Mouse (Mus musculus) right cerebral cortex, postnatal 25 days (tissue): ENCODE results near the gene Gphb5.

Experiments used
- DNase-seq: peaks from one replicate; pipeline ENCODE4 v3.0.0; 2022

Gene Gphb5

DNA sequence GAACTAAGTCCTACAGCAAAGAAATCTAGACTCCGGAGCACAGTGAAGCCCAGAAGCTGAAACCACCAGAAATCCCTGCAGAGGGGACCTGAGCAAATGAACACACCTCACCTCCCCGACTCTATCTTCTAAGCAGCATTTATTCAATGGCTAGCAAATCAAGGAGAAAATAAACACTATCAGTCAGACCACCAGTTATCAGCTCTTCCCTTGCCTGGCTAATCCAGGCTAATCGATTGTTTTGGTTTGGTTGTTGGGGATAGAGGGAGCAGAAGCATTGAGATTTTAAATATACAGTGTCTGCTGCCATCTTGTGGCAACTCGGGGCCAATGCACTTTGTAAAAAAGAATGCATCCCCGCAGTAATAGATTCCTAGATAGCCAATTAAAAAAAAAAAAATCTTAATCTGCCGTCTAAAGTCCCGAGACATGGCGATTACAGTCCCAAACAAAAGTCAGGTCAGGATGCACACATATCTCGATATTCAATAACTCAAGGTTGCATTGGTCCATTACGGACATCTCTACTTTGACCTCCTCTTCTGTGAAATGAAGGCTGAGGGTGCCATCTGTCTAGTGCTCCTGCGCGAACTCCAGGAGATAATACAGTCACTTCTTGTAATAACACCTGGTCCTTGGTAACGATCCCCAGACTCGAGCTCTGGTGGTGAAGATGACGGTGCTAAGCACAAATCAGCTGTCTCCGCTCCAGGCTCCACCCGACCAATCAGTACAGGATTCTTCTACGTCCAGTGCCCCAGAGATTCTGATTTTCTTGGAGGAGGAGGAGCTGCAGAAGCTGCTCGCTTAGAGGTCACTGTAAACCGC lies 27.1 kb downstream of the Gphb5 start:
- DNase-seq, result peak; percentile 48

DNA sequence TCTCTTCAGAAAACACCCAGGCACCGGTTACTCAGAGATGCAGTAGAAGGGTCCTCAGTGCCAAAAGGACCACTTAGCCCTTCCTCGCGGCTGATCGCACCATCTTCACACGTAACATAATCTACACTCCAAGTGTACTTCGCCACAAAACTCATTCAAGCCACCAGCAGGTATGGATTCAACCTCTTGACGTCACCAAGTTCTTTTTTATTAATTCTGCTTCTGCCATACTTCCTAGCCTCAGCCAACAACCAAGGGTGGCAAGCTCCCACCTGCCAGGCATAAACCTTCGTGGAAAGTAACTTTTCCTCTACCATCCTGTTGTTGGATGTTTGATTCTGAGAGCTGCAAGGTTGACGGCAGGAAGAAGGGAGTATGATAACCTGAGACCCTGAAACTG lies 28.1 kb downstream of the Gphb5 start:
- no peak for DNase-seq

GRCm38 (mm10) chr12:75387846-75388245 lies 28.7 kb downstream of the Gphb5 start:
- DNase-seq, result no peak

GRCm38 (mm10) chr12:75387156-75387555 lies 29.4 kb downstream of the Gphb5 start:
- DNase-seq, result no peak

- DNase-seq, result no peak
Observed at GRCm38 (mm10) chr12:75386731-75387130, 29.9 kb downstream of the Gphb5 start.

- DNase-seq, result no peak
Observed at GRCm38 (mm10) chr12:75376126-75376525, 40.5 kb downstream of the Gphb5 start.

DNA sequence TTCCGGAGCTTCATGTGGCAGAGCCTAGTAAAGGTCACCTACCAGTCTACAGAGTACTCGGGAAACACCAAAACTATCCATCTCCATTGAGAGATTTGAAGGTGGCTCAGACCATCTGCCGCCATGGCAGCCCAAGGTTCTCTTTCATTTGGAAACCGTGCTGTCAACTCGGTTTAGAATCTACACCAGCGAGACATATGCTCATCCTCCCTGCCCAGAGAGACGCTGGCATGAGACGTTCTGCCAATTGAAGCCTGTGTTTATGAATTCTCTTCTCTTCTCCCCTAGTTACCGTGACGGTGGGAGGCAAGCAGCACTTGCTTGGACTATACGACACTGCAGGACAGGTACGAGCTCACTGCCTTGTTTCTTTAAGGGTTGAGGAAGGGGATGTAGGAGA lies 41.5 kb downstream of the Gphb5 start:
- no peak for DNase-seq

DNA sequence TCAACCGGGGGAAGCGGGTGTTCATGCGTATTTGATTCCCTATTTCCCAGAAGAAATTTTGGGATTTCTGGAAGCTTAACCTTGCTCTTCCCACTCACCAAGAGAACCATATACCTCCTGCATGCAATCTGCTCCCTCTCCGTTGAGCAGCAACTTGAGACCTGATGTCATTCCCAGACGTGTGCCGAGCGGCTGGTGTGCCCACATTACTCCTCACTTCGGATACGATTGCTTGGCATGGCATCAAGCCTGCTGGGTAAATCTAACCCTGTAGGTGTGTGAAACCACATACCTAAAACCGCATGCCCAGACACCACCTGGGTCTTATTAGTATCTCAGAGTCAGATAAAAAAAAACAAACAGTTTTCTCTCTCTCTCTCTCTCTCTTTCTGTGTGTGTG lies 42.1 kb downstream of the Gphb5 start:
- no peak for DNase-seq

DNA sequence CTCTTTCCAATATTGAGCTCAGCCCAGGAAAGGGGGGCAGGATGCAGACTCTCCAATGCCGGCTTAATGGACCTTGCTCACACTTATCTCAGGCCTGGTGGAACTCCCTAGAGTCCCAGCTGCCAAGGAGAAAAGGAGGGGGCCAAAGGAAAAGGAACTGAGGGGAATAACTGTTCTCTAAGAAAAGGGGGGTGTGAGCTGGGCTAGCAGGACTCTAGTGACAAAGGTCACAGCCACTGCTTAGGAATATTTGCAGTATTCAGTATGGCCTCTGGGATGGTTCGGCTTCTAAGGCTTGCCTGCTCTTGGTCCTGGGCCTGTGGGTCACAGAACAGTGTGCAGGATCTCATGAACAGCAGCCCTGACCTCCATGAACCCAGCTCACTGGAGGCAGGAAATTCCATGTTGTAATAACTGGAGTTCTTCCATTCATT lies 47.1 kb downstream of the Gphb5 start:
- DNase-seq, result no peak

DNA sequence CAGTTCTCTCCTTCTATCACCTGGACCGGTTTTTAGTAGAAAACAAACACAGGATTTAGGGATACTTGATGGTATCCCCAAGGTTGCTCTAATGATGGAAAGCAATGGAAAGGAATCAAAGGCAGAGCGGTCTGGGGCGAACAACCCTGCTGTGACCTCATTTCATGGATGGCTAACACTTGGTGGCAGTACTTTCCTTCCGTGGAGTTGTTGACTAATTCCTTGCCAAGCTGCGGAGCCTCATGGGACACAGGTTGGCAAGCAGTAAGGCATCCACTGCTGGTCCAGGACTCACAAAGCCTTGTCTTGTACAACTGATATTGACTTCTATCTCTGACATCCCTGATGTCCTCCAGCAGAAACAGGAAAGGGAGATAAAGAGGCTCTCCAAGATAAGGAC lies 48.1 kb downstream of the Gphb5 start:
- DNase-seq, result no peak

GRCm38 (mm10) chr12:75367371-75367770 lies 49.2 kb downstream of the Gphb5 start:
- no peak for DNase-seq

DNA sequence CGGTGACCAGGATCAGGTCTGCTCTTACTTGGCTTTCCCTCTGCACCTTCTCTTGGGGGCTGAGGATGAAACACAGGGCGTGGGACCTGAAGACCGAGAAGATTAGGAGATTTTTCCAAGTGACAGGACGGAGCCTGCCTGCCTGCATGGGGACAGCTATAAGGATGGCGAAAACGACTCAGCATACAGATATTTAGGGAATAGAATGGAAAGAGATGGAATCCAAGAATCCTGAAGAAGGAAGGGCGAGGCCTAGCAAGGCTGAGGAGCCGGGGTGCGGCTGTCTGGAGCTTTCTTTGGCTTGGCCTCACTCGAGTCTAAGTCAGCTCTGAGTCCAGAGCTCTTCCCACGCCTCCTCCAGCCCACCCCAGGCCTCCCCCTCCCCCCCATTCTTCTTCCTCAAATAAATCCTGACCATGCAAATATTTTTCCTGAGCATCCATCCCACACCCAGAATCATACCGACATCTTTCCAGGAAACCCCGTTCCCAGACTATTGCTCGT lies 50.9 kb downstream of the Gphb5 start:
- no peak for DNase-seq

GRCm38 (mm10) chr12:75364416-75364815 lies 52.2 kb downstream of the Gphb5 start:
- no peak for DNase-seq

DNA sequence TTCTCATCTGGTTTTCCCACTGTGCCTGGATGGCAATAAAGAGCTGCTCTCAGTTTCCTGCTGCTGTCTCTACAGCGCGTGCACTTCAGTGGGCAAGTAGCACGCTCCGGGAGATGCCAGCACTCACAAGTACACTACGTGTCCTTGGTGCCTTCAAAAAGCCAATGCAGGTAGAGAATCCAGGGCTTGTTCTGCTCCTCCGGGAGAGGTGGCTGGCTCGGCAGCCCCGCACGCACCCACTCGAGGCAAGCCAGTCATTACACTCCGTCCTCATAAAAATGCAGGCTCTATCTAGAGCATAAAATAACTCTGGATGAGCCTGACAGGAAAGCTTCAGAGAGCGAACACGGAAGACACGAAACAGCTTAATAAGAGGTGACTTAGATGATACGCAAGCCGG lies 54.1 kb downstream of the Gphb5 start:
- no peak for DNase-seq
